Mouse (Mus musculus) embryonic facial prominence, embryonic 14.5 days (tissue): ENCODE measurements at regions not wholly inside any gene's neighbourhood (a gene's known extent, or its start where the extent isn't known, plus 50 kb on each side); places are given as distances from the start of the nearest gene placed in this dataset.

ENCODE experiments used
- ATAC-seq: fragments of 200-750 bp; cut with Nextera tagmentation; 2 replicates; pipeline ENCODE4 v1.8.0; 2017; ENCODE audit warnings: low read depth, moderate number of reproducible peaks, moderate TSS enrichment
- DNase-seq: peaks from one replicate; pipeline ENCODE4 v3.0.0-alpha.2; 2015; ENCODE audit warnings: low spot score
- H3K27ac ChIP-seq: fragments of 300-500 bp; sonication (generic); replicated peaks from 2 replicates; pipeline ENCODE4 v1.5.1; 2014; ENCODE audit warnings: low read depth, mild to moderate bottlenecking, low read length, moderate library complexity
- H3K27me3 ChIP-seq: fragments of 300-500 bp; sonication (generic); replicated peaks from 2 replicates; pipeline ENCODE4 v1.6.1; 2014; ENCODE audit warnings: low read length; ENCODE audit not compliant: control insufficient read depth, insufficient read depth
- H3K36me3 ChIP-seq: fragments of 300-500 bp; sonication (generic); 2 replicates; pipeline ENCODE4 v1.6.1; 2014; ENCODE audit warnings: low read length, mixed read lengths; ENCODE audit not compliant: control insufficient read depth, insufficient read depth
- H3K4me1 ChIP-seq: fragments of 300-500 bp; sonication (generic); 2 replicates; pipeline ENCODE4 v1.6.1; 2014; ENCODE audit warnings: antibody characterized with exemption, low read length; ENCODE audit not compliant: control insufficient read depth, insufficient read depth
- H3K4me2 ChIP-seq: fragments of 300-500 bp; sonication (generic); 2 replicates; pipeline ENCODE4 v1.6.1; 2014; ENCODE audit warnings: low read depth, mild to moderate bottlenecking, low read length, moderate library complexity, mixed read lengths
- H3K4me3 ChIP-seq: fragments of 300-500 bp; sonication (generic); 2 replicates; pipeline ENCODE4 v1.5.1; 2014; ENCODE audit warnings: low read depth, mild to moderate bottlenecking, low read length
- H3K9ac ChIP-seq: fragments of 300-500 bp; sonication (generic); 2 replicates; pipeline ENCODE4 v1.6.1; 2014; ENCODE audit warnings: low read depth, mild to moderate bottlenecking, low read length, moderate library complexity, mixed read lengths
- H3K9me3 ChIP-seq: fragments of 300-500 bp; sonication (generic); 2 replicates; pipeline ENCODE4 v1.6.1; 2016; ENCODE audit warnings: low read length; ENCODE audit not compliant: control insufficient read depth
- WGBS: fragments of 180-500 bp; shearing (Covaris S2); extraction: QIAGEN DNeasy Blood & Tissue Kit; methylation state at CpG from one replicate; pipeline ENCODE4 v1.1.7; 2014; 5-methylcytosine and 5-hydroxymethylcytosine counted together

DNA sequence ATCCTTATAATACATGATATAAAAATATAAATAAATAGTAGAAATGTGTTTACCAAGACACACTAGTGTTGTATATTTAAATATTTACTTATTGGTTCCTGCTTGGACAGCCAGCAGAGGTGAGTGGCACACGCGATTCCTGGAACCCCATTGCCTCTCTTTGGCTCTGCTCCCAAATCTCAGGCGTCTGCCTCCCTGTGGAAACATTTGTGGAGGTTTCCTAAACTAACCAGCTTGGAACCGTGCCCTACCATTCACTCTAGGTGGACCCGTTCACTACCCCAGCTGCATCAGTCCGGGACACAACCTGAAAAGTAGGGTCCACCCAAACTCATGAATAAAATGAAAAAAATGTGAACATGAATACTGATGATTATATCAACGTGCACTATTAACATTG is 404.0 kb upstream of the Defb41 start:
- 76% methylated on average over 7 of the region's 7 CpGs for WGBS
- Histone ChIP-seq H3K4me2 (no peak overlapping the region), H3K27ac (no peak overlapping the region), H3K4me1 (no peaks in the 10 kb centered on the region), H3K9me3 (no peaks in the 10 kb centered on the region), H3K27me3 (no peaks in the 10 kb centered on the region), H3K36me3 (no peaks in the 10 kb centered on the region), H3K9ac (no peak overlapping the region), H3K4me3 (no peak overlapping the region)
- no peak for DNase-seq
- ATAC-seq: no peak

GRCm38 (mm10) chr1:18668265-18668664 is 403.3 kb upstream of the Defb41 start:
- 79% methylated on average over 5 of the region's 5 CpGs for WGBS
- ATAC-seq (no peak), DNase-seq (no peak)
- H3K27ac ChIP-seq: no peak overlapping the region
- no peaks in the 10 kb centered on the region for H3K4me1 ChIP-seq
- no peaks in the 10 kb centered on the region for H3K36me3 ChIP-seq
- no peak overlapping the region for H3K9ac ChIP-seq
- no peak overlapping the region for H3K4me2 ChIP-seq
- no peak overlapping the region for H3K4me3 ChIP-seq
- H3K9me3 ChIP-seq: no peaks in the 10 kb centered on the region
- H3K27me3 ChIP-seq: no peaks in the 10 kb centered on the region

DNA sequence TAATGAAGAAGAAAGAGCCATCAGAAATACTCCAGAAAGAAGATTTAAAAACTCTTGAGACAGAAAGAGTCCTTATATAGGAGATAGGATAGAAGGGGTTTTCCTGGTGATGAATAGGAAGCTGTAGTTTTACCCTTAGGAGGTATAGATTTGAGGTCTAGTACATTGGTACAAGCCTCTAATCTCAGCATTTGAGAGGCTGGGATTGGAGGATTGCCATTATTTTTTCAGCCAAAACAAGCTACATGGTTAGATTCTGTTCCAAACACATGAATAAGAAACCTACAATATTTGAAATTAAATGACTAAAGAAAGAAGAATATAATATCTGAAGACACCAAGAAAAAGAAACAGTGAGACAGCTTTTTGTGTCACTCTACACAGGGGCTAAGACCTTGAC is 375.9 kb upstream of the Defb41 start:
- Histone ChIP-seq H3K36me3 (no peaks in the 10 kb centered on the region), H3K27ac (no peak overlapping the region), H3K4me1 (no peaks in the 10 kb centered on the region), H3K9me3 (no peaks in the 10 kb centered on the region), H3K9ac (no peak overlapping the region), H3K4me3 (no peak overlapping the region), H3K27me3 (no peaks in the 10 kb centered on the region), H3K4me2 (no peak overlapping the region)
- ATAC-seq: no peak
- no peak for DNase-seq

DNA sequence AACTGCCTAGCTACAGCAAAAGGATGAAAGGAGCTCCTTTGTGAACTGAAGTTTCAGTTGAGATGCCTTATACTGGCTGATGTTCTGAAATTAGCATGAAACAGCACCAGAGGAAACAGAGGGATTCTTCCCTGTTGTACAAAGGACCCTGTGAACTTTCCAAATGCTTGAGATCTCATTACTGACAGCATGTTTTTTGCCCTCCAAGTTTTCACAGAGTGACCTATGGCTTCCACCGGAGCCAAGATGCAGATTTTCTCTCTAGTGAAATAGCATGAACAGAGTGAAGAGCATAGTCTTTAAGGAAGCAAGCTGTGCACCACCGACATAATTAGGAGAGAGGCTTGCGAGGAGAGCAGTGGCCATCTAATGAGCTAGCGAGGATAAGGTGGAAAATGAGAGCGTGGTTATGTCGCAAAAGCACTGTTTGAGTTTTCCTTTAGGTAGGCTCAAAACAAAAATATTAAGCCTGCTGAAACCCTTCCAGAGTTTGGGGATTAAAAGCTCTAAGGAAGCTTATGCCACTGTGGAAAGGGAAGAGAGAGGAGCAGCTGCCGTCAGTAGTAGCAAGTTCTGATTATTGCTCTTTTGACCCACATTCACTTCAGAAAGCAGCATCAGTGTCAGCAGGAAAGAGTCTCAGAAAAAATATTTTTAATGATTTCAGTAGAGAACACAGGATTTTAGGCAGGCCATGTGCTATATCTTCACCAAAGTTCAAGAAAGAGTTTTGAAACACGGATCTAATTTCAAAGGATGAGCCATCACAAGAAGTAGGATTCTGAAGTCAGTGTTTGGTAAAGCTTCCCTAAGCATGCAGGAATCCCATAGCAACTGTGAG is 374.7 kb upstream of the Defb41 start:
- DNase-seq: peak; percentile 12
- H3K27me3 ChIP-seq: no peaks in the 10 kb centered on the region
- no peaks in the 10 kb centered on the region for H3K4me1 ChIP-seq
- WGBS: 21% methylated on average over 8 of the region's 8 CpGs
- ATAC-seq: no peak; the same call in 1 of the 2 replicates
- no peaks in the 10 kb centered on the region for H3K36me3 ChIP-seq
- no peaks in the 10 kb centered on the region for H3K9me3 ChIP-seq
- no peak overlapping the region for H3K27ac ChIP-seq
- no peak overlapping the region for H3K9ac ChIP-seq
- H3K4me2 ChIP-seq: no peak overlapping the region
- H3K4me3 ChIP-seq: no peak overlapping the region

DNA sequence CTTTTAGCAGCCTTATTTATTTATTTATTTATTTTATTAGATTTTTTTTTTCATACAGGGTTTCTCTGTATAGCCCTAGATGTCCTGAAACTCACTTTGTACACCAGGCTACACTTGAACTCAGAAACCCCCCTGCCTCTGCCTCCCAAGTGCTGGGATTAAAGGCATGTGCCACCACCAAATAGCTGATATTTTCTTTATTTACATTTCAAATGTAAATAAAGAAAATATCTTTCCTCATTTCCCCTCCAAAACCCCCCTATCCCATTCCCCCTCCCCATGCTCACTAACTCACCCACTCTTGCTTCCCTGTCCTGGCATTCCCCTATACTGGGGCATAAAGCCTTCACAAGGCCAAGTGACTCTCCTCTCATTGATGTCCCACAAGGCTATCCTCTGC is 372.4 kb upstream of the Defb41 start:
- H3K4me2 ChIP-seq: no peak overlapping the region
- ATAC-seq (no peak), DNase-seq (no peak)
- H3K4me3 ChIP-seq: no peak overlapping the region
- no peaks in the 10 kb centered on the region for H3K36me3 ChIP-seq
- no peak overlapping the region for H3K9ac ChIP-seq
- H3K9me3 ChIP-seq: no peaks in the 10 kb centered on the region
- H3K27ac ChIP-seq: no peak overlapping the region
- H3K27me3 ChIP-seq: no peaks in the 10 kb centered on the region
- H3K4me1 ChIP-seq: no peaks in the 10 kb centered on the region

DNA sequence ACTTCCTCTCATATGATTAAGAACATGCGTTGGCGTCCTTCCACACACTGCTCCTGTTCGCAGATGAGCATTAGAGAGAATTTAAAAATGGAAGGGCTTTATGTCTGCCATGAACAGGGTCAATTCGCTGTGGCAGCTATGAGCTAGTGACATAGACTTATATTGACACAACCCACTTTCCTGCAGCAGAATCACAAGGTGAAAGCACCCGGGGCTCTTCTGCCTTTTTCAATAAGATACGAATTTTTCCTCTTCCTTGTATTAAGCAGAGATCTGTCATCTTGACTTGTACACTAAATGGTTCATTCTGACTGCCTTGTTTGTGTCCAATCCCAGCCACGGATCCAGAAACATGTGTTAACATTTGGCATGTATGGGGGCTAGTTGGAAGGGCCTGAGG is 345.3 kb upstream of the Defb41 start:
- no peak overlapping the region for H3K4me2 ChIP-seq
- WGBS: 66% methylated on average over 7 of the region's 7 CpGs
- no peaks in the 10 kb centered on the region for H3K27me3 ChIP-seq
- H3K9ac ChIP-seq: no peak overlapping the region
- no peaks in the 10 kb centered on the region for H3K36me3 ChIP-seq
- no peak overlapping the region for H3K4me3 ChIP-seq
- H3K27ac ChIP-seq: no peak overlapping the region
- DNase-seq (peak; percentile 3), ATAC-seq (no peak; the same call in 1 of the 2 replicates)
- no peaks in the 10 kb centered on the region for H3K4me1 ChIP-seq
- H3K9me3 ChIP-seq: no peaks in the 10 kb centered on the region

DNA sequence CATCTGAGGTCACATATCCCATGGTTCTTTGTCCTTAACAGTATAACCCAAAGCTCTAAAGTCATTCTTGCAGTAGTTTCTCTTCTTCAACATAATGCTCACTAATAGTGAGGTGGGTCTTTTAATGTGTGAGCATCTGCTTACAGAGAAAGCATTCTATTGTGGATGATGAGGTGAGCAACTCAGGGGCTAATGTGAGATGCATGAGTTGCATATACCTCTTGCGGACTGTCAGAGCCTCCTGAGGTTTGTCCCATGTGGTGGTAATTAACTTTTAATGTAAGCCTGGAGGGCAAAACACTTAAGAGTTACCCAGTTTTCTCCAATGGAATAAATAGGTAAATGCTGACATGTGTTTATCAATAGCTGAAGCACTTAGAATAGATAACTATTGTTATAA is 334.9 kb upstream of the Defb41 start:
- WGBS: 49% methylated on average over 1 of the region's 1 CpGs
- DNase-seq: no peak

GRCm38 (mm10) chr1:18598908-18599307 is 334.0 kb upstream of the Defb41 start:
- no peak for DNase-seq
- H3K36me3 ChIP-seq: no peaks in the 10 kb centered on the region
- 75% methylated on average over 4 of the region's 4 CpGs for WGBS
- H3K9me3 ChIP-seq: no peaks in the 10 kb centered on the region
- no peak overlapping the region for H3K4me2 ChIP-seq
- H3K4me1 ChIP-seq: no peaks in the 10 kb centered on the region
- H3K27ac ChIP-seq: no peak overlapping the region
- H3K9ac ChIP-seq: no peak overlapping the region
- H3K4me3 ChIP-seq: no peak overlapping the region
- ATAC-seq: no peak
- no peaks in the 10 kb centered on the region for H3K27me3 ChIP-seq

More for the DNA sequence above, 334.9 kb upstream of the Defb41 start:
- Histone ChIP-seq H3K27me3 (no peaks in the 10 kb centered on the region), H3K4me2 (no peak overlapping the region), H3K4me1 (no peaks in the 10 kb centered on the region), H3K4me3 (no peak overlapping the region), H3K9ac (no peak overlapping the region), H3K9me3 (no peaks in the 10 kb centered on the region), H3K36me3 (no peaks in the 10 kb centered on the region), H3K27ac (no peak overlapping the region)
- ATAC-seq: 0 out of 2 replicates have a peak, but pooled peaks have one; percentile 53
